Mouse (Mus musculus) olfactory bulb, adult 2 months (tissue): Measurements from ENCODE around the gene Vasp.
A peak's percentile ranks its signal among the peaks of the same experiment; 100 is the strongest.

Experiments used
- CTCF ChIP-seq: fragments of 200-500 bp; IDR thresholded peaks from 2 replicates; pipeline ENCODE4 v1.5.1; 2012; ENCODE audit warnings: low read depth, mild to moderate bottlenecking, low read length, moderate library complexity; ENCODE audit not compliant: insufficient read depth
- POLR2A ChIP-seq: fragments of 200-500 bp; IDR thresholded peaks from 2 replicates; pipeline ENCODE4 v1.6.1; 2012; ENCODE audit warnings: mild to moderate bottlenecking, low read depth, low read length, moderate library complexity; ENCODE audit not compliant: insufficient read depth

DNA sequence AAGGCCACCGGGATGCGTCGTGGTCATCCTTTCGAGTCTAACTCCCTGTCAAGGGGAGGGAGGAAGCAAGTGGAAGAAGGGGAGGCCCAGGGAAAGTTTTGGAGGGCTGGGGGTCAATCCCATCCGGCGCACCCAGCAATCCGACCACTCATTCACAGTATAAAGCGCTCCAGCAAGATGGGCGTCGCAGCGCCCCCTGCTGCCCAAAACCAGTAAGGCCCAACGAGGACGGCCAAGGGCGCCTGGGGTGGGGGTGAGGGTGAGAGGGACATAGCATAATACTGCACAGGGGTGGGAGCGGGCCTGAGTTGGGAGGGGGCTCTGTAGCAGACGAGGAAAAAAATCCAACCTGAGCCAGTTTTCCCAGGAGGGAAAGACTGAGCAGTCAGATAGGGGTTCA, 32.2 kb upstream of the Vasp start:
- peak; percentile 92 for TF ChIP-seq CTCF
- TF ChIP-seq POLR2A = no peak
